Mouse (Mus musculus) cerebellum, adult 2 months (tissue): ENCODE measurements around the gene Ormdl2.

Experiments
- CTCF ChIP-seq: fragments of 200-500 bp; IDR thresholded peaks from 2 replicates; pipeline ENCODE4 v1.5.1; 2011; ENCODE audit warnings: low read depth, mild to moderate bottlenecking, control low read depth, low read length, moderate library complexity, borderline replicate concordance; ENCODE audit not compliant: insufficient read depth
- POLR2A ChIP-seq: fragments of 200-500 bp; IDR thresholded peaks from 2 replicates; pipeline ENCODE4 v1.6.1; 2011; ENCODE audit warnings: low read length, control low read depth, borderline replicate concordance; ENCODE audit not compliant: insufficient read depth

DNA sequence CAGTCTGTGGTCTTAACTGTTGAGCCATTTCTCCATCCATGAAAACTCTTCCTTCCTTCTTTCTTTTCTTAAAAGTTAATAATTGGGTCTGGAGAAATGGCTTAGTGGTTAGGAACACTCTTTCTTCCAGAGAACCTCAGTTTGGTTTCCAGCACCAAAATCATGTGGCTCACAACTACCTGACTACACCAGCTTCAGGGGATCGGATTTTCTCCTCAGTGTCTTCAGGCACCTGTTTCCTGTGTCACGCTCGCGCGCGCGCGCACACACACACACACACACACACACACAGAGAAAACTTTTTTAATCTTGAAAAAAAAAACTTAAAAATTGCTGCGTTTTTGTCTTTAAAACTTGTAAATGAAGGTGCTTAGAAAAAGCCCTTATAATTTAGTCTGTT lies 2.4 kb upstream of the Ormdl2 start:
- TF ChIP-seq POLR2A (no peak), CTCF (no peak)
